Mouse (Mus musculus) adrenal gland, adult 18-20 months (tissue): ENCODE measurements around the gene Lrrc30. TPM values are rescaled to one million over a fixed set of nuclear protein-coding genes. Genes with fewer than 3 reads are reported as not detected.

ENCODE experiments used
- DNase-seq, 2 experiments: peaks; one replicate each; pipeline ENCODE4 v3.0.0; 2021 to 2022; ENCODE audit warnings: low spot score in 2 of 2
- long read RNA-seq, 2 experiments: library from polyadenylated mRNA; stranded (forward); transcript quantifications; one replicate each; pipeline ENCODE4 v2.0.0; 2021
- total RNA-seq, 2 experiments: library from RNA; stranded (reverse); gene quantifications; 1 replicate in 1 of 2; 2 replicates in 1 of 2; pipeline ENCODE4 v1.2.3; 2021

Gene Lrrc30
- total RNA-seq, result under 1 TPM; 0.17 to 0.32 TPM
- long read RNA-seq, experiment 1, partial matches to known transcripts, result 0 of 1 reads
- long read RNA-seq, experiment 1, other reads (novel, unspliced or antisense), result 1 of 1 reads
- long read RNA-seq, experiment 2, partial matches to known transcripts, result 0 of 1 reads
- long read RNA-seq, experiment 2, other reads (novel, unspliced or antisense), result 0 of 1 reads

DNA sequence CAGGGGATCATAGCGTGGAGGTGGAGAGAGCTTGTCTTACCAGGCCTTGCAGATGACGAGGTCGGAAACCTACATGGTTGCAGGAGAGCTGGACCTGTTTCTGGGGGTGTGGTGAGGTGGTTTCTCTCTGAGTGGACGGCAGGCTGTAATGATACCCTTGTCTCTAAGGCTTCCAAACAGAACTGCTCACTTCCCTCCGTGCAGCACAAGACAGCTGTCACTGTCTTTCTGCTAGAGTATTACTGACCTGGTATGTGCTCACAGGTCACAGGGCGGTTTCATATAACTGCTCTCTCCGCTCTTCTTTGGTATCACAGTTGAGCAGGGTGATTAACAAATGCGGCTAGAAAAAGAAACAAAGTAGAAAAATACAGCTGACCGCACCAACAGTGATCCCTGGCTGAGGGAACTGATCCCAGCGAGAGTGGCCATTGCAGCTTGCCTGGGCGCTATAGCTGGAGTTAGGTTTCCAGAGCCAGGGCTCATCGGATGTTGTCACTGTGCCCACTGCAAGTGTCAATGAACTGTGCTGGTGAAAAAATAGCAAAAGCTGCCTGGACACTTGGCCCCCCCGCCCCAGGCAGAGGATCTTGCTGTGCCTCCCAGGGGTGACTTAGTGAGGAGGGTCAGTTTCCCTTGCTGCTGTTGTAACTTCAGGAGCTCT lies at the start of gene Lrrc30:
Gene Lrrc30 (minus strand): TSS at position 48 of the 664 bp plus-strand sequence.
- no peak for DNase-seq

DNA sequence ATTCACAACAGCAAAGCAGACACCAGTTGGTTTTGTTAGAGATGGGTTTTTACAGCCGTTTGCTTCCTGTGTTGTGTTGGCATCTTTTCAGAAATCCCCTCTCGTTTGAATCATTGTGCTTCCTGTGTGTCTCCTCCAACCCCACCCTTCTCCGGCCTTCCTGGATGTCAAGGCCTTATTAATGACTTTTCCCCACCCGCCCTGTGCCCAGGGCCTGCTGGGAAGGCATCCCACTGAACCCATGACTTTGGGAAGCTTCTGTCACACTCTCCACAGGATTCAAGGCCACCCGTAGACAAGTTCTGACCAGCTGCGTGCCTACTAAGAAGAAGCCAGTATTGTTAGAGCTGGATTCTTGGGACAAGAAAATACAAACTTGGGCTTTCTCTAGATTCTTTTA lies 48.6 kb upstream of the Lrrc30 start:
- DNase-seq, result no peak

DNA sequence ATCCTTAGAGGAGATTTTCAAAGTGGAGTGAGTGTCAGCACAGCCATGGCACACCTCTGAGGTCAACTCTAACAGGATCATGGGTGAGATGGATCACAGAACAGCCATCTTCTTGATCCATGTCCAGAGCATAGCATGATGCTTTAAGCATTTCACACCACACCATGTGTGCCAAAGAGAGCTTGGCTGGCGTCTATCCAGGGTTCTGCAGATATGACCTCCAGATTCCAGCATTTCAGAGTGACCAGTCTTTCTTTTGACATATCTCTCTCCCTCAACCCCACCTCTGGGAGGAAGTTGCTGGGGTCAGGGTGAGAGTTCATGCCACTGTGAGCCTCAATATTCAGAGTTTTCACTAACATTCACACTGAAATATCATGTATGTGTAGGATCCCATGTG lies 46.1 kb upstream of the Lrrc30 start:
- no peak for DNase-seq

- DNase-seq, result peak; percentile 69 to 71
These were observed 35.5 kb upstream of the Lrrc30 start for GRCm38 (mm10) chr17:67667981-67668380.

DNA sequence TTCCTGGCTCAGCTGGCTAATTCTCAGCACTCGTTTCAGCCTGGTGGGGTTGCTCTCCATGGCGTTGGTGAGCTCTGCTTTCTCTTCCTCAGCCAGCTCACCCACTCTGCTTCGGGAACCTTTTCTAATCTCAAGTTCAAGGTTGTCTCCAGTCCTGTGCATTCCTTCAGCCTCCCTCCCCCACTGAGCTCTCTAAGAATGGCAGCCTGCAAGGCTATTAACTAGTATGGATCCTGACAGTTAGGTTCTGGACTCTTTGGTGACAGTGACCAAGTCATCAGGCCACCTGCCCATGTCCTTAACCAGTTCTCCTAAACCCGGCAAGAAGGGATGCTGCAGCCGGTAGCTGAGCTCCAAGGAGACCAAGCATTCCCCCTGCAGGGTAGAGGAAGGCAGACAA lies 34.5 kb upstream of the Lrrc30 start:
- peak in 1 of 2 experiments; percentile 15 for DNase-seq

GRCm38 (mm10) chr17:67664299-67664698 lies 31.8 kb upstream of the Lrrc30 start:
- DNase-seq, result no peak

DNA sequence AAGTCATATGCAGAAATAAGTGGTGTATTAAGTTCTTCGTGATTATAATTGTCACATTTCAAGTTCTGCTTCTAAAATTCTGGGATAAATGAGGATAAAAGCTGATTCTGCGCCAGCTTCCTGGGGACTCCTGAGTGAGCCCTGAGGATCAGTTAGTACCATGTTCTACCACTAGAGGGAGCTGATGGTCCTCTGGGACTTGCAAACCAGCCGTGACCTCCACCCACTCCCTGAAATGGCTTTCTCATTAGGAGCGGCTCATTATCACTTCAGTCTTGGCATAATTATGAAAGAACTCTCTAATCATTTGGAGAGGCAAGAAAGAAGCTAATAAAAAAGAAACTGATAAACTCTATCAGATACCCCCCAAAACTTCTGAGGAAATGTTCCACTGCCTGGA lies 19.0 kb upstream of the Lrrc30 start:
- peak; percentile 45 to 64 for DNase-seq

- DNase-seq, result no peak
These were observed 9.1 kb upstream of the Lrrc30 start for GRCm38 (mm10) chr17:67641627-67642026.

DNA sequence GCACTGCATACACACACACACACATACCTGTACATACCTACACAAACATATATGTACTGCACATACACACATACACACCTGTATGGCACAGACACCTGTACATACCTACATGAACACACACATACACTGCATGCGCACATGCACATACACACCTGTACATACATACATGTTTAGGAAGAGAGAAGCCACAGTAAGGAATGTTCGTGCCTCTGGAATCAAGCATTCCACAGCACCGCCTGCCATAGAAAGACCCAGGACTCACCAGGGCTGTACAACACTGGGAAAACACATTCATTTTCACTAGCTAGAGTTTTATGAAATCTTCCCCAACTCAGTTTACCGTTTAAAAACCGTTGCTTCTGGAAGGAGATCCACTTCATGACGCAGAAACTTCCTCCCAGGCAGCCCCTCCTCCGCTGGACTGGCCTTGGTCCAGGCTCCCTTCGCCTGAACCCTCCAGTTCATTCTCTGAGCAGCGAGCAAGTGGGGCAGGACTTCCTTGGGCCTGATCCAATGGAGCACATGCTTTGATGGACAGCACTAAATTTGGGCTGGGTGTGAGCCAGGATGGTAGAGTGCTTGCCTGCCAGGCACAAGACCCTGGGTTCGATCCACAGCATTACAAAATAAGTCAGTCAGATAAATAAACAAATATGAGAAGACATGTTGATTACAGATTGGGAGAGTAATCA lies 5.7 kb upstream of the Lrrc30 start:
- DNase-seq, result peak; percentile 39 to 46

DNA sequence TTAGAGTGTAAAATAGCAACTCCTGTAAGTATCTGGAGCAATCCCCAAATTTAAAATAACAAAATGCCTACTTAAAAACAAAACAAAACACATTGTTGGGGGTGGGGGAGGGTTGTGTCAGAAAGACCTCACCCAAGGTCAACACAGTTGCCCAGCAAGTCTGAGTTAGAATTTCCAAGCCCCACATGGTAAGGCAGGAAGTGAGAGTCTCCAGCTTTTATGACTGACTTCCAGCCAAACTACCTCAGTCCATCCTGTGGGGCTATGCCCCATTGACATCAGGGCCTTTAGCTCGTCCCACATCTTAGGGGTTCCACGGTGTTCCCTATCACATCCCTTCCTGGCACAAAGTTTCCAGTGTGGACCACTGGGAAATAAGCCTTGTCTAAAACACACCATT lies 4.4 kb upstream of the Lrrc30 start:
- DNase-seq, result no peak

DNA sequence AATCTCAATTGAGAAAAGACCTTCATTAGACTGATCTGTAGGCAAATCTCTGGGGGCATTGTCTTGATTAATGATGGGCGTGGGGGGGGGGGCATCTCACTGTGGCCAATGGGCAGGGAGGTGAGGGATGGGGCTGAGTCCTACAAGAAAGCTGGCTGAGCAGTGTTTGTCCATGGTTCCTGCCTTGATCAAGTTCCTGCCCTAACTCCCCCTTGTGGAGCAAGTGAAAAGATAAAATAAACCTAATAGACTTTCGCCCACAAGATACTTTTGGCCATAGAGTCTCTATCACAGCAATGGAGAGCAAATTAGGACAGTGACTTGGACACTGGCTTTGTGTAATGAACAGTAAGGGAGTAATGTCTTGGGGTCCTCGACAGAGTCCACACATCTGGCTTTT lies 3.8 kb upstream of the Lrrc30 start:
- no peak for DNase-seq

DNA sequence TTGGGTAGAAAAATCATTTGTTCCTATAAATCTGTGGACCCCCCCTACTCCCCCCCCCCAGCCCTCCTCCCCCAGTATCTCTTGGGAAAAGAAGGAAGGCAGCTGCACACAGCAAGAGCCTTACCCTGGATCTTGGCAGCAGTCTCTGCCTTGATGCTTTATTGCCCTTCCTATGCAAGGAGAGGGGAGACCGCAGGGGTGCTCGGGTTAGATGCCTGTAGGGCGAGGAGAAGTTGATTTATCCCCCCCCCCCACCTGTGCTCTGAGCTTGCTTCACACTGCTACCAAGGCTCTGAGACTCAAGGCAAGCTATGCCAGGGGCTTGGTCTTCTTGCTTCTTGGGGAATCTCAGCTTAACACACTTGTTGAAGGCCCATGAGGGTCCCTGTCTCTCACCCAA lies 2.8 kb downstream of the Lrrc30 start:
- DNase-seq, result no peak

- DNase-seq, result peak; percentile 46 to 64
These were observed 3.3 kb downstream of the Lrrc30 start for GRCm38 (mm10) chr17:67629211-67629657.

GRCm38 (mm10) chr17:67628475-67628874 lies 4.0 kb downstream of the Lrrc30 start:
- DNase-seq, result no peak

- DNase-seq, result peak in 1 of 2 experiments; percentile 22
These were observed 7.1 kb downstream of the Lrrc30 start for GRCm38 (mm10) chr17:67625431-67625830.

DNA sequence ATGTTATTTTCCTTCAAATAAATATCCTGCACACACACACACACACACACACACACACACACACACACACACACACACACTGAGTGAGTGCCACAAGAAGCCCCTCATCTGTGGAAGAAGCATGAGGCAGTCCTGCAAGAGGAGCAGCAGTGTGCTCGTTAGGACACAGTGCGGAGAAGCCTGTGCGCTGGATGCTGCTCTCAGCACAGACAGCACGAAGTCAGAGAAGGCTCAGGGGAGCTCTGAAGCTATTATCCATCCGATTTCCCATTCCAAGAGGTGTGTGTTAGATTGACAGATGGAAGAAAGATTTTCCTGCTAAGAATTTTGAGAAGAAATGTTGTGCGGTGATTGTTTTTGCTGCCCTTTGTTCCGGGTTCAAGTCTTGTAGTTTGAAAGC lies 13.5 kb downstream of the Lrrc30 start:
- DNase-seq, result no peak

DNA sequence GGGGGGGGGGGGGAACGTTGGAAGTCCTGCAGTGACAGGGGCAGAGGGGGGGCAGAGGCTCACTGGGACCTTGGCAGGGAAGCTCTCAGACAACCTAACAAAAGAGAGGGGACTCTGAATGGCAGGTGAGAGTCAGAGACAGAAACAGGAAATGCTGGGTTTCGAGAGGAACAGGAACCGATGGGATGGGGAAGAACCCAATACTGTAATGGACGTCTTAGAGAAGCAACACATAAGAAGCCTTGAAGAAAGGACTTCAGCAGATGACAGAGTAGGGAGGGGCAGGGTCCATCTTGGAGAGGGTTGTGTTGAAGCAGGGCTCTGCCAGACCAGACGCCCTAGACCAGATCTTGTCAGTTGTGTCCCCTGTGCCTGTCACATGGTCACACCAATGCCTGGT lies 18.1 kb downstream of the Lrrc30 start:
- no peak for DNase-seq

- no peak for DNase-seq
These were observed 19.9 kb downstream of the Lrrc30 start for GRCm38 (mm10) chr17:67612576-67612975.

DNA sequence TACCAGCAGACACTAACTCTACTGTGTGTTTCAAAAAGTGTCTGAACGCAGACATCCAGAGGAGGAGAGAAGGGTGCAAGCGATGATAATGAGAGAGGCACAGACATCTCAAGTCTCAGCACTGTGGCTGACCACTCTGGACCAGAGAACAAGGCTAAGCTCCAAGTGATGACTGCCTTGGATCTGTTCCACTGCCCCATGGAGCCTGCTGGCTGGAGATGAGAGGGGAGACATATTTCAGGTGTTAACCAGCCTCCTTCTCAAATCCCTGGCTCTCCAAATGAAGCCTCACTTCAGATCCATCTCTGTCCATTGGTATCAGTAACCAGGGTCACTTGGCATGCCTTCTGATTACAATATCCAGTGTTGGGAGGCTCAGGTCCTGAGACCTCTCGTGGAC lies 20.4 kb downstream of the Lrrc30 start:
- no peak for DNase-seq

GRCm38 (mm10) chr17:67604446-67604845 lies 28.1 kb downstream of the Lrrc30 start:
- DNase-seq, result no peak

DNA sequence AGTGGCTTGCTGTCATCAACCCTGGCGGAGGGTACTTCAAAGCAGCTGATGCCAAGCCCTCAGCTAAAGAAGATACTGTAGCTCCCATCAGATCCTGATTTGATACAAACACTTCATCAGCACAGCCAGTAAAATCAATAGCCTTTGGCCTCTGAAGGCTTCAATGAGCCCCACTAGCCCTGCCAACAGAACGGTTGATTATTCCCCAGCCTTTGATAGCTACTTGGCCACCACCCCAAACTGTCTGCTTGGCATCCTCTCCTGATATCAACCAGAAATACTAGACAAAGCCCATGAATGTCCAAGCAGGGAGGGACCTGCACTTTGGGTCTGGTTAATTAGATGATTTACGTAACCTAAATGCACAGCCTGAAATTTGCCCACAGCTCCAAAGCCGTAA lies 30.0 kb downstream of the Lrrc30 start:
- no peak for DNase-seq

DNA sequence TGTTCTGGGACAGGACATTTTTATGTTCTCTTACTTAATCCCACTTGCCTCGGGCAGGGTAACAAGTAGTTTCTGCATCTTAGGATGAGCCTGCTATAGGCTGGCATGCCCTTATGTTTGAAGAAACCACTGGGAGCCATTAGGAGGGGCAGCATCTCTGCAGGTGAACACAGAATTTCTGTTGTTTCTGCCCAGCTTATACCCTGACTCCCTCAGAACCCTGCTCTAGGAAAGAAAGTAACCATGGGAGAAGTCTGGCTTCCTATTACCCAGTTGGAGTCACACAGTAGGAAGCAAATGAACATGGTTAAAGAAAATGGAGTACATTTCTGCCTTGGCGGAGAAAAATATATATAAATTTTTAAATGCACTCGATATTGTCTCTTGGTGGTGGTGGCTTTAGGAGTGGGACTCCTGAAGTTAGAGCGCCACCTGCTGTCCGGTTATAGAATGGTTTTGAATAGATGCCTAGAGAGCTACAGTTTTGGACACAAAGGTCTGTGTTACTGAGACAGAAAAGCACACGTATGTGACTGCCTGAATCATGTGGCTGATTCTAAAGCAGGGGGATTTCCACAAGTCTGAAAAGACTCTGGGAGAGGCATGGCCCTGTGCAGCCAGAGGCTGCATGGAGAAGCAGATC lies 47.5 kb downstream of the Lrrc30 start:
- DNase-seq, result peak; percentile 83 to 84
